Comparison of ENCODE assay signal across 16 mouse cellular contexts in the genomic region with DNA sequence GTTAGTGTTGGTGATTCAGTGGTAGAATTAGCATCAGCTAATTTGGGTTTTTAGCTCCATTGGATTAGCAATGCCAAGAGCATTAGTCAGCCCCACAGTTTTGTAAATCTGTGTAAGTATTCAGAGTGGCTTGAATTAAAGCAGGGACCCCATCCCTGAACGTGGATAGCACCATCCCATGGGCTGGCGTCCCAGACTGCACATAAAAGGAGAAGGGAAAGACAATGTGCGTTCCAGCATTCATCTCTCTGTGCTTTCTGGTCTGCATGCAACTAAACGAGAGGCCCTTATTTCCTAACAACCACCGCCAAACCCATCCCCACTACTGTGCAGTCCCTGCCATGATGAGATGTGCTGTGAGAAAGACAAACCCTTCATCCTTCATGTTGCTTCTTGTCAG.
"Had no signal": no experiment of that assay in that cellular context is flagged by ENCODE, and none has a peak within 500 bp of the region (broad histone marks: within the 10 kb centered on the region; RNA-seq: fewer than 3 reads in every experiment).

No protein-coding gene starts in this region.

- H3K27ac ChIP-seq: kidney, postnatal 0 days; limb, embryonic 15.5 days; liver, embryonic 13.5 days; lung, embryonic 15.5 days; macrophage; midbrain, embryonic 12.5 days; neural tube, embryonic 13.5 days had no signal

- H3K36me3 ChIP-seq: limb, embryonic 15.5 days; liver, embryonic 13.5 days; lung, embryonic 15.5 days; midbrain, embryonic 12.5 days; neural tube, embryonic 13.5 days had no signal

- H3K4me3 ChIP-seq: limb, embryonic 15.5 days; liver, embryonic 13.5 days; lung, embryonic 15.5 days; megakaryocyte, embryonic 14.5 days; midbrain, embryonic 12.5 days; neural tube, embryonic 13.5 days had no signal

- H3K9me3 ChIP-seq: limb, embryonic 15.5 days; liver, embryonic 13.5 days; lung, embryonic 15.5 days; midbrain, embryonic 12.5 days; neural tube, embryonic 13.5 days had no signal

- H3K4me2 ChIP-seq: limb, embryonic 15.5 days; liver, embryonic 13.5 days; lung, embryonic 15.5 days; midbrain, embryonic 12.5 days; neural tube, embryonic 13.5 days had no signal

- ATAC-seq: liver, postnatal 0 days had no signal

- H3K9ac ChIP-seq: limb, embryonic 15.5 days; liver, embryonic 13.5 days; liver, postnatal 0 days; lung, embryonic 15.5 days; midbrain, embryonic 12.5 days; neural tube, embryonic 13.5 days had no signal

- H3K27me3 ChIP-seq: limb, embryonic 15.5 days; liver, embryonic 13.5 days; lung, embryonic 15.5 days; megakaryocyte, embryonic 14.5 days; midbrain, embryonic 12.5 days; neural tube, embryonic 13.5 days had no signal

- DNase-seq: kidney, adult 11 months; kidney, adult 9 months; kidney, postnatal 36 days; layer of hippocampus, adult 9-11 months; layer of hippocampus, postnatal 36 days; liver, embryonic 13.5 days; liver, postnatal 0 days; lung, postnatal 14 days; thymus, postnatal 4 days had no signal

- H3K4me1 ChIP-seq: limb, embryonic 15.5 days; liver, embryonic 13.5 days; lung, embryonic 15.5 days; megakaryocyte, embryonic 14.5 days; midbrain, embryonic 12.5 days; neural tube, embryonic 13.5 days had no signal
